ENCODE assay signal across 8 mouse cellular contexts in the genomic region with DNA sequence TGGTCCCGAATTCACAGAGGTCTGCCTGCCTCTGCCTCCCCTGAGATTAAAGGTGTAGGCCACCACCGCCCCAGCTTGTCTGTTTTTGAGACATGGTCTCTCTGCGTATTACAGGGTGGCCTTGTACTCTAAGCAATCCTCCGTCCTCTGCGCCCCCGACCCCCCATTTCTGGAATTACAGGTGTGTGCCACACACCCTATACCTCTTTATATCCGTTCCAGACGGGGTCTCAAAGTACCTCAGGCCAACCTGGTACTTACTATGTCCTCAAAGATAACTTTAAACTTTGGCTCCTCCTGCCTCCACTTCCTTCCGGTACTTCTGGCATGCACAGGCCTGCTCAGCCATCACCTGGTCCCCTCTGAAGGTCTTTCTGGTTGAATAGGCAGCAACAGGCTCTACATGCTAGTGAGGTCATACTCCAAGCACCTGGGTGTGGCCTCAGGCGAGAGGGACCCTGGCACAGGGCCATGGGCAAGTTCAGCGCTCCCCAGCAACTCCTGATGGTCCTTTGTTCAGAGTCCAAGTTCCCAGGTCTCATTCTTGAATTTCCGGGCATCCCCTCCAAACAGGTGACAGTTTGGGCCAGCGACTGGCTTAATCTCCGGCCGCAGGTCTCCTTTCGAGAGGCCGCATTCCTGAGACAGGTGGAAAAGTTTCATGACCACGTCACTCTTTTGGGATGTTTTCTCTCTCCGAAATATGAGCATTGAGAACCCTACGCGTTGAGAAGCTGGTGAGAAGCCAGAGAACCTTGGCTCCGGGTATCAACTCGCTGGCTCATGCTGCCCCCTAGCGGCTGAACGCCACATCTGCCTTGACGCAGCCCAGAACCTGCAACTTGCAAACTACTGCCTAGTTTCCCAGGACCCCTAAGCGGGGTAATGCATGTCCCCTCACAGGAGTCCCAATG. TPM values are rescaled to one million over a fixed set of nuclear protein-coding genes. Genes with fewer than 3 reads are reported as not detected.
DNase-seq lines count a peak whose midpoint lies in the region; ATAC-seq and TF ChIP-seq lines count a peak whose summit lies in the region.

No protein-coding gene starts in this region.

- no peaks in the 10 kb centered on the region for H3K9me3 ChIP-seq in hindbrain, embryonic 10.5 days
- no peaks in the 10 kb centered on the region for H3K9me3 ChIP-seq in hindbrain, embryonic 12.5 days (replicated peaks)
- H3K9me3 ChIP-seq in limb, embryonic 10.5 days (replicated peaks): no peaks in the 10 kb centered on the region
- no peaks in the 10 kb centered on the region for H3K9me3 ChIP-seq in midbrain, embryonic 16.5 days (replicated peaks; ENCODE audit: control insufficient read depth, low read length, poor library complexity, severe bottlenecking)

- TF ChIP-seq CTCF in spleen, adult 2 months (IDR thresholded peaks at IDR 0.05; ENCODE audit: extremely low read depth, insufficient read depth, insufficient read length, insufficient replicate concordance): peak; percentile 94

- peaks cover 16% of the 10 kb centered on the region for H3K36me3 ChIP-seq in hindbrain, embryonic 10.5 days
- peaks cover 12% of the 10 kb centered on the region; the same call in 1 of the 2 replicates for H3K36me3 ChIP-seq in hindbrain, embryonic 12.5 days
- H3K36me3 ChIP-seq in limb, embryonic 10.5 days: peaks cover 40% of the 10 kb centered on the region
- H3K36me3 ChIP-seq in midbrain, embryonic 16.5 days (ENCODE audit: control insufficient read depth, insufficient read depth, low read length): peaks cover 5% of the 10 kb centered on the region; the same call in 1 of the 2 replicates
- no peaks in the 10 kb centered on the region for H3K36me3 ChIP-seq in spleen, adult 2 months (ENCODE audit: control insufficient read depth, insufficient read depth, low read length)

- DNase-seq in hindbrain, embryonic 10.5 days (ENCODE audit: low spot score): peak; percentile 85
- DNase-seq in embryo, embryonic 11 days: peak; percentile 86
- DNase-seq in kidney, adult 18-20 months: peak; percentile 88
- peak; percentile 94 for DNase-seq in limb, embryonic 10.5 days (ENCODE audit: low spot score)
- peak; percentile 47 to 79 for DNase-seq in spleen, adult 2 months (ENCODE audit: low read depth in 1 of 2, low spot score in 2 of 2)

- no peak for TF ChIP-seq POLR2A in spleen, adult 2 months (IDR thresholded peaks at IDR 0.05; ENCODE audit: low read depth, low read length)

- no peak overlapping the region for H3K4me3 ChIP-seq in hindbrain, embryonic 10.5 days
- no peak overlapping the region for H3K4me3 ChIP-seq in hindbrain, embryonic 12.5 days
- H3K4me3 ChIP-seq in limb, embryonic 10.5 days: no peak overlapping the region
- H3K4me3 ChIP-seq in midbrain, embryonic 16.5 days (ENCODE audit: low read depth, low read length): no peak overlapping the region
- no peak overlapping the region for H3K4me3 ChIP-seq in spleen, adult 2 months (ENCODE audit: extremely low read depth, insufficient read depth, insufficient read length)

- no peak overlapping the region for H3K27ac ChIP-seq in hindbrain, embryonic 10.5 days
- no peak overlapping the region for H3K27ac ChIP-seq in hindbrain, embryonic 12.5 days
- H3K27ac ChIP-seq in limb, embryonic 10.5 days: no peak overlapping the region
- H3K27ac ChIP-seq in midbrain, embryonic 16.5 days (ENCODE audit: low read length): no peak overlapping the region
- no peak overlapping the region for H3K27ac ChIP-seq in spleen, adult 2 months (ENCODE audit: insufficient read depth, low read length)

- no peak for ATAC-seq in hindbrain, embryonic 12.5 days (ENCODE audit: low FRiP score)
- ATAC-seq in granulocyte monocyte progenitor cell, adult 5-6 weeks (replicated peaks; ENCODE audit: poor library complexity, severe bottlenecking): peak; percentile 31
- peak; percentile 77 for ATAC-seq in midbrain, embryonic 16.5 days

- 47% methylated on average over 27 of the region's 27 CpGs for WGBS in hindbrain, embryonic 10.5 days
- WGBS in hindbrain, embryonic 12.5 days: 43% methylated on average over 27 of the region's 27 CpGs
- 47% methylated on average over 27 of the region's 27 CpGs for WGBS in limb, embryonic 10.5 days
- 43% methylated on average over 27 of the region's 27 CpGs for WGBS in midbrain, embryonic 16.5 days
- 44% methylated on average over 27 of the region's 27 CpGs for WGBS in spleen, adult 2 months

- no peaks in the 10 kb centered on the region for H3K27me3 ChIP-seq in hindbrain, embryonic 10.5 days (ENCODE audit: insufficient read depth, poor library complexity, severe bottlenecking)
- no peaks in the 10 kb centered on the region for H3K27me3 ChIP-seq in hindbrain, embryonic 12.5 days
- H3K27me3 ChIP-seq in limb, embryonic 10.5 days (ENCODE audit: low read depth, poor library complexity, severe bottlenecking): no peaks in the 10 kb centered on the region
- H3K27me3 ChIP-seq in midbrain, embryonic 16.5 days (ENCODE audit: control insufficient read depth, insufficient read depth, low read depth, low read length): no peaks in the 10 kb centered on the region
- no peaks in the 10 kb centered on the region for H3K27me3 ChIP-seq in spleen, adult 2 months (ENCODE audit: control insufficient read depth, insufficient read depth, low read length)

- no peak overlapping the region for H3K4me2 ChIP-seq in hindbrain, embryonic 12.5 days (replicated peaks)
- peak overlapping the region; percentile 3; the same call in 1 of the 2 replicates for H3K4me2 ChIP-seq in midbrain, embryonic 16.5 days (ENCODE audit: low read length)

- H3K4me1 ChIP-seq in hindbrain, embryonic 10.5 days (replicated peaks): no peaks in the 10 kb centered on the region
- H3K4me1 ChIP-seq in hindbrain, embryonic 12.5 days: no peaks in the 10 kb centered on the region
- H3K4me1 ChIP-seq in limb, embryonic 10.5 days: peaks cover 9% of the 10 kb centered on the region
- no peaks in the 10 kb centered on the region for H3K4me1 ChIP-seq in midbrain, embryonic 16.5 days (ENCODE audit: control insufficient read depth, insufficient read depth, low read length)
- no peaks in the 10 kb centered on the region for H3K4me1 ChIP-seq in spleen, adult 2 months (ENCODE audit: control insufficient read depth, insufficient read depth, insufficient read length)

- no peak overlapping the region for H3K9ac ChIP-seq in hindbrain, embryonic 12.5 days
- H3K9ac ChIP-seq in midbrain, embryonic 16.5 days (ENCODE audit: low read depth, low read length): no peak overlapping the region

RNA-seq across cellular contexts. Expression of a gene that starts 30.9 kb away (rescaled TPM):
- polyA plus RNA-seq in hindbrain, embryonic 10.5 days (2016; fragmentation: Nextera tagmentation; extraction: Ambion mirVana): 33.7 and 34.4 TPM in 2 replicates
- 49.1 and 57.9 TPM in 2 replicates for polyA plus RNA-seq in hindbrain, embryonic 12.5 days (2016; fragmentation: Nextera tagmentation; extraction: Ambion mirVana)
- total RNA-seq in granulocyte monocyte progenitor cell, adult 5-6 weeks (2014; fragmentation: Nextera tagmentation): 0.11 and 0.36 TPM in 2 replicates
- total RNA-seq in granulocyte monocyte progenitor cell, adult 5-6 weeks (2017): not detected in 2 replicates
- polyA plus RNA-seq in limb, embryonic 10.5 days (2016; fragmentation: Nextera tagmentation; extraction: Ambion mirVana): 58.6 and 77.7 TPM in 2 replicates
- 35.6 and 37.8 TPM in 2 replicates for polyA plus RNA-seq in midbrain, embryonic 16.5 days (2015; fragmentation: Nextera tagmentation; extraction: Ambion mirVana)
- 8.4 and 10.1 TPM in 2 replicates for polyA plus RNA-seq in spleen, adult 2 months (2012; rRNA removed)

RNA-seq across cellular contexts. Expression of a gene that starts 36.6 kb away (rescaled TPM):
- 12.8 and 14.2 TPM in 2 replicates for polyA plus RNA-seq in hindbrain, embryonic 10.5 days (2016; fragmentation: Nextera tagmentation; extraction: Ambion mirVana)
- 21.7 and 23.7 TPM in 2 replicates for polyA plus RNA-seq in hindbrain, embryonic 12.5 days (2016; fragmentation: Nextera tagmentation; extraction: Ambion mirVana)
- total RNA-seq in granulocyte monocyte progenitor cell, adult 5-6 weeks (2014; fragmentation: Nextera tagmentation): 37.8 TPM in 2 replicates
- total RNA-seq in granulocyte monocyte progenitor cell, adult 5-6 weeks (2017): 21.4 and 25.5 TPM in 2 replicates
- polyA plus RNA-seq in limb, embryonic 10.5 days (2016; fragmentation: Nextera tagmentation; extraction: Ambion mirVana): 11.5 TPM in 2 replicates
- 13.6 and 19.2 TPM in 2 replicates for polyA plus RNA-seq in midbrain, embryonic 16.5 days (2015; fragmentation: Nextera tagmentation; extraction: Ambion mirVana)
- polyA plus RNA-seq in spleen, adult 2 months (2012; rRNA removed): 28.2 and 34.1 TPM in 2 replicates

RNA-seq across cellular contexts. Expression of a gene that starts 43.4 kb away (rescaled TPM):
- 1.2 and 1.5 TPM in 2 replicates for polyA plus RNA-seq in hindbrain, embryonic 10.5 days (2016; fragmentation: Nextera tagmentation; extraction: Ambion mirVana)
- 0.29 and 0.50 TPM in 2 replicates for polyA plus RNA-seq in hindbrain, embryonic 12.5 days (2016; fragmentation: Nextera tagmentation; extraction: Ambion mirVana)
- 1.7 and 3.8 TPM in 2 replicates for total RNA-seq in granulocyte monocyte progenitor cell, adult 5-6 weeks (2014; fragmentation: Nextera tagmentation)
- total RNA-seq in granulocyte monocyte progenitor cell, adult 5-6 weeks (2017): 0.72 TPM in 1 of 2 replicates, not detected in the other
- 1.1 and 1.6 TPM in 2 replicates for polyA plus RNA-seq in limb, embryonic 10.5 days (2016; fragmentation: Nextera tagmentation; extraction: Ambion mirVana)
- polyA plus RNA-seq in midbrain, embryonic 16.5 days (2015; fragmentation: Nextera tagmentation; extraction: Ambion mirVana): 0.14 and 0.43 TPM in 2 replicates
- polyA plus RNA-seq in spleen, adult 2 months (2012; rRNA removed): 0.56 and 0.86 TPM in 2 replicates

RNA-seq across cellular contexts. Expression of a gene that starts 48.6 kb away (rescaled TPM):
- polyA plus RNA-seq in hindbrain, embryonic 10.5 days (2016; fragmentation: Nextera tagmentation; extraction: Ambion mirVana): 0.10 TPM in 1 of 2 replicates, not detected in the other
- not detected in 2 replicates for polyA plus RNA-seq in hindbrain, embryonic 12.5 days (2016; fragmentation: Nextera tagmentation; extraction: Ambion mirVana)
- not detected in 2 replicates for total RNA-seq in granulocyte monocyte progenitor cell, adult 5-6 weeks (2014; fragmentation: Nextera tagmentation)
- total RNA-seq in granulocyte monocyte progenitor cell, adult 5-6 weeks (2017): not detected in 2 replicates
- 0.05 TPM in 1 of 2 replicates, not detected in the other for polyA plus RNA-seq in limb, embryonic 10.5 days (2016; fragmentation: Nextera tagmentation; extraction: Ambion mirVana)
- polyA plus RNA-seq in midbrain, embryonic 16.5 days (2015; fragmentation: Nextera tagmentation; extraction: Ambion mirVana): 0.27 and 0.45 TPM in 2 replicates
- polyA plus RNA-seq in spleen, adult 2 months (2012; rRNA removed): 0.34 and 0.43 TPM in 2 replicates
